Mouse (Mus musculus) cerebellum, adult 18-20 months (tissue): Measurements from ENCODE around the gene Rasgrf2.

ENCODE experiments used
- DNase-seq, 2 experiments: peaks; one replicate each; pipeline ENCODE4 v3.0.0; 2021

The Rasgrf2 gene

GRCm38 (mm10) chr13:92030364-92031057 lies 100.9 kb downstream of the Rasgrf2 start:
- no peak for DNase-seq

- no peak for DNase-seq
These were observed 101.8 kb downstream of the Rasgrf2 start for GRCm38 (mm10) chr13:92029666-92030065.

GRCm38 (mm10) chr13:92027951-92028350 lies 103.5 kb downstream of the Rasgrf2 start:
- no peak for DNase-seq

GRCm38 (mm10) chr13:92026651-92027050 lies 104.8 kb downstream of the Rasgrf2 start:
- DNase-seq = no peak

- DNase-seq = no peak
These were observed 106.3 kb downstream of the Rasgrf2 start for GRCm38 (mm10) chr13:92025124-92025523.

GRCm38 (mm10) chr13:92022202-92022601 lies 109.3 kb downstream of the Rasgrf2 start:
- no peak for DNase-seq

GRCm38 (mm10) chr13:91996929-91997328 lies 134.5 kb downstream of the Rasgrf2 start:
- DNase-seq = no peak

- no peak for DNase-seq
These were observed 140.0 kb downstream of the Rasgrf2 start for GRCm38 (mm10) chr13:91991412-91991811.

- DNase-seq = no peak
These were observed 140.7 kb downstream of the Rasgrf2 start for GRCm38 (mm10) chr13:91990709-91991284.

- no peak for DNase-seq
These were observed 143.1 kb downstream of the Rasgrf2 start for GRCm38 (mm10) chr13:91988378-91988777.

GRCm38 (mm10) chr13:91986958-91987357 lies 144.5 kb downstream of the Rasgrf2 start:
- DNase-seq = no peak

GRCm38 (mm10) chr13:91985915-91986589 lies 145.4 kb downstream of the Rasgrf2 start:
- DNase-seq = no peak

GRCm38 (mm10) chr13:91985019-91985418 lies 146.4 kb downstream of the Rasgrf2 start:
- no peak for DNase-seq

GRCm38 (mm10) chr13:91982080-91982479 lies 149.4 kb downstream of the Rasgrf2 start:
- no peak for DNase-seq

GRCm38 (mm10) chr13:91981414-91981813 lies 150.0 kb downstream of the Rasgrf2 start:
- DNase-seq = no peak

- no peak for DNase-seq
These were observed 154.5 kb downstream of the Rasgrf2 start for GRCm38 (mm10) chr13:91976971-91977370.

- DNase-seq = no peak
These were observed 154.9 kb downstream of the Rasgrf2 start for GRCm38 (mm10) chr13:91976541-91976940.

- no peak for DNase-seq
These were observed 157.3 kb downstream of the Rasgrf2 start for GRCm38 (mm10) chr13:91974154-91974553.

GRCm38 (mm10) chr13:91971246-91971645 lies 160.2 kb downstream of the Rasgrf2 start:
- no peak for DNase-seq

GRCm38 (mm10) chr13:91956474-91956873 lies 175.0 kb downstream of the Rasgrf2 start:
- DNase-seq = no peak

GRCm38 (mm10) chr13:91955646-91956045 lies 175.8 kb downstream of the Rasgrf2 start:
- DNase-seq = no peak

GRCm38 (mm10) chr13:91955175-91955574 lies 176.3 kb downstream of the Rasgrf2 start:
- DNase-seq = no peak

- DNase-seq = no peak
These were observed 191.3 kb downstream of the Rasgrf2 start for GRCm38 (mm10) chr13:91940113-91940512.

GRCm38 (mm10) chr13:91938826-91939225 lies 192.6 kb downstream of the Rasgrf2 start:
- DNase-seq = no peak
